Mouse (Mus musculus) liver, adult 2 months (tissue): ENCODE results near the gene Psme1.

Experiments used
- CTCF ChIP-seq: fragments of 200-500 bp; IDR thresholded peaks from 2 replicates; pipeline ENCODE4 v1.5.1; 2011; ENCODE audit warnings: low read depth, low read length, control low read depth
- POLR2A ChIP-seq: fragments of 200-500 bp; IDR thresholded peaks from 2 replicates; pipeline ENCODE4 v1.6.1; 2011; ENCODE audit warnings: low read length, control low read depth; ENCODE audit not compliant: insufficient read depth; ENCODE audit errors: extremely low read depth

DNA sequence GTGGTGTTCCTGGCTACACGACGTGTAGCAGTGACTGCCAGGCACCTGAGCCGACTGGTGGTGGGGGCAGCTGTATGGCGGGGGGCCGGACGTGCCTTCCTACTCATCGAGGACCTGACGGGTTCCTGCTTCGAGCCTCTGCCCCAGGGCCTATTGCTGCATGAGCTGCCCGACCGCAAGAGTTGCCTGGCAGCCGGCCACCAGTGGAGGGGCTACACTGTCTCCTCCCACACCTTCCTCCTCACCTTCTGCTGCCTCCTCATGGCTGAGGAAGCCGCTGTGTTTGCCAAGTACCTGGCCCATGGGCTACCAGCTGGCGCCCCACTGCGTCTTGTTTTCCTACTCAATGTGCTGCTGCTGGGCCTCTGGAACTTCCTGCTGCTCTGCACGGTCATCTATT, 1.5 kb upstream of the Psme1 start:
- no peak for TF ChIP-seq CTCF
- TF ChIP-seq POLR2A, result no peak
